Mouse (Mus musculus) right cerebral cortex, postnatal 36 days (tissue): Measurements from ENCODE around the gene Prokr1.
"Not testable (repeated sequence)": the region's sequence is repeated elsewhere in the genome, so short reads cannot be mapped to it uniquely, and the experiment has no call there.

Experiments
- DNase-seq, 2 experiments: peaks; one replicate each; pipeline ENCODE4 v3.0.0; 2022; ENCODE audit warnings: low spot score in 2 of 2, mixed read lengths in 1 of 2

The Prokr1 gene

DNA sequence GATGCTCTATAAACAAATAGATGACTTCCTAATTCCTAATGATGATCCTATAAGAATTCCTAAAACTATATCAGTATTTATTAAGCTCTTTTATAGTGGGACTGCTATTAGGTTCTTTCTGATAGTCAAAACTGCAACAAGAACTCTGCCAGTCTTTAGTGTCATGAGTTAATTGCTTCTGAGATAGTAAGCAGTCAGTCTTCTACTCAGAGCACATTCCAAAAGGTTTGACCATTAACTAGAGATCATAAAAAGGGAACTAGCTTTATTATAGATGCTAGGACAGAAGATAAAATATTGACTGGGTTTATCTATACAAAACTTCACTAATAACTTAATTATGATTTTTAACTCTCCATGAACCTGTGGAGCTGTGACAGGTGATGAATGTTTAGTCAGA is 18.7 kb downstream of the Prokr1 start:
- DNase-seq, result not testable (repeated sequence)

DNA sequence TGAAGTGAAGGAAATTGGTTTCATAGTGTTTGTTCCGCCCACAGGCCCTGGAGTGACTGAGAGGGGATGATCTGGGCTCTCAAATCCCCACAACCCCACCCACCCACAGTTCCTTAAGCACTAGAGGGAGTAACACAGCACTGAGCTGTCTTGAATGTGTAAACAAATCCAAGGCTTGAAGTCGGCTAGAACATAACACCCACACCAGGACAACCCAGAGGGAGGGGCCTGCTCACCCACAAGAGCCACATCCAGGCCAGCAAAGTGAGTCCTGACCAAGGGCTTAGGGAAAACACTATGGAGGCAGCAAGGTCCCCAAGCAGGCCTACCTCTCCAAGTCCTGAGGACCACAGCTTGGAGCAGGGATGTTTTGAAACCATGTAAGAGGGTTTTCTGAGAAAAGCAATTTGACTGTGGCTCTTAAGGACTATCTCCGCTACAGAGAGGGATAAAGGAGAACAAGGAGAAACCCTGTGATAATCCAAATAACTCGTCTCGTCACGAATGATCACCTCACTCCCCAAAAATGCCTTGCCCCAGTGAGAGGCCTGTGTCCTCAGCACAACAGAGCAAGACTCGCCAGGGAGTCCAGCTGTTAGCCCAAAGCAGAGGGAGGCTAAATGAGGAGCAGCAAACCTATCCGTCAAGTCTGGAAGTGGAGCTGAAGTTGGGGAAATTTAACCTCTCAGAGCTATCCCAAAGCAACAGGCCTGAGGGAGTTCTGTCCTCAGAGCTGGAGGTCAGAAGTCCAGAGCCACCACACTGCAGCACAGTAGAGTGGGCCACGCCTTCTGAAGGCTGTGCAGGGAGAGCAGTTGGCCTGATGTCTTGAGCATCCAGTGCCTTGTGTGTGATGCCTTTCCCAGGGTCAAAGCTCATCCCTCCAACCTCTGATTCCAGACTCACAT is 22.6 kb downstream of the Prokr1 start:
- DNase-seq, result no peak

DNA sequence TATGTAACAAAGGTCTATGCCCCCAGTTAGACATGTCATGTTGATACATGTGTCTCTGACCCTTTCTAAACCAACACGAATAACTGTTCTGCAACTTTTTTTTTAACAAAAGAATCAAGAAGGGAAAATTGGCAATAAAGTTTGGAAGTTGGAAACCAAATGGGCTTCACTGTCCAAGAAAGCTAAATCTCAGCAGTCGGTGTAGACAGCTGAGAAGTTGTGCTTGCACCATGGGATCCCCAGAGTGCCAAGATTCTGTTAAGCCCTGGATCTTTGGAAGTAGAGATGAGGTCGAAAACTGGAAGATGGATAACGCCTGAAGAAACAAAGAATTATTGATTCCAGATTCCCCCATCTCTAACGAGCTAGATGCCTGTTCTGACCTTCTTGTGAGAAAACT is 25.4 kb downstream of the Prokr1 start:
- no peak for DNase-seq

- DNase-seq, result no peak
These were observed 26.2 kb downstream of the Prokr1 start for GRCm38 (mm10) chr6:87564356-87564755.

DNA sequence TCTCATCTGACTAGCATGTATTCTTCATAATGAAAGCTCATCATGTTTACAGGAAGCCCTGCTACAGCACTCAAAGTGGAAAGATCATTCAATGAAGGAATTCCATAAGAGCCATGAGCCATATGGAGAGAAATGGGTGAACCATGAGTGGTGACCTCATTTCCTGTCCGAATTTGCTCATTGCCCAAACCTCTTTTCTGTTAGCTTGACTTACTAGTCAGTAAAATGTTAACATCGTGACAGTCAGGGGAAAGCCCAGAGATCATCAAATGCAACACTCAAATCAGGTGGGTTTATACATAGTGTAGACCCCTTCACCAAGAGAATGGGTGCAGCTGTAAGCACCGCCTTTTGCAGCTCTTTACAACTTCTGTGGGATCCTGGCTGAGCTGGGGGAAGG is 36.8 kb downstream of the Prokr1 start:
- no peak for DNase-seq

DNA sequence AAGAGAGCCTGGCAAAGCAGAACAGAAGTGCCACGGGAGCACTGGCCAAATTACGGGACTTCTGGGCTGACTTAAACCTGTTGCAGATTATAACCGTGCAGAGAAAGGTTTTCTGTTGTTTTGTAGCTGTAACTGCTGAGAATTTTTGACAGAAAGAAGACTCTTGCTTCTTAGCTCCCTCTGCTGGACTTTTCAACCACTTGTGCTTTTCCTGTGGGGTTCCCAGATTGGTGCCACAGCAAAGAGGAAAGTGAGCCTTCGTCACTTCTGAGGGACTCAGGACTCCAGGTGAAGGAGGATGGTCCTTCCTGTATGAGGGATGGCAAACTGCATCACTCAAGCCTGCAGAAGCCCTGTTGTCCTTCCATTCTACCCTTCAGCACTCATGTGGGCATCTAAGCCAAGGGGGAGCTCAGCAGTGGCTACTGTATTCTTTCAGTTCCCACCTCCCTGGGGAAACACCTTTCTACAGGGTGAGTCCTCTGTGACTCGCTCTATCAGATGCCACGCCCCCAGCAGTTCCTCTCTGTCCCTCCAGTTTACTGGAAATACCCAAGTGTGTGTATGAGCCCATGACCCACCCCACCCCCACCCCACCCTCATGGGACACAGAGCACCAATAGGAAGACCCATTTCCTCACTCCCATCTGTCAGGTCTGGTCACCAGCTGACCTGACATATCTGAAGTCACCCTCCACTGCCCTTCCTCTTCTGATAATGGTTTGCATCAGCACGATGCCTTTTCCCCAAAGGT is 38.3 kb downstream of the Prokr1 start:
- DNase-seq, result no peak

GRCm38 (mm10) chr6:87547836-87548235 is 42.7 kb downstream of the Prokr1 start:
- no peak for DNase-seq

DNA sequence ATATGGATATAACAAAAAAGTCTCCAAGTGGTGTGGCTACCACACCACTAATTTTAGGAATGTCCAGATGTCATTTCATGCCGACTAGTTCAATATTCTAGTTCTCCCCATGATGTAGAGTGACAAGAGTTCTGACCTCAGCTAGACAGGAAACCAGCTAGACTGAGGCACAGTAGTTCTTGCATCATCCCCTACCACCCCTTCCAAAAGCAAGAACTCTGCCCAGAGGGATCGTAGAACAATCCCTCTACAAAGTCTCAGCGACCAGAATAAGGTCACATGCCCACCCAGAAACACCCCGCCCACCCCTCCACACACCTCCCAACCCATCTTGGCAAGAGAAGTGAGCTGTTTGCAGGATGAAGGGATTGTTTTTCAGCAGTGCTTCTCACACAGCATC is 43.1 kb downstream of the Prokr1 start:
- DNase-seq, result no peak

GRCm38 (mm10) chr6:87545331-87546217 is 45.0 kb downstream of the Prokr1 start:
- DNase-seq, result no peak

DNA sequence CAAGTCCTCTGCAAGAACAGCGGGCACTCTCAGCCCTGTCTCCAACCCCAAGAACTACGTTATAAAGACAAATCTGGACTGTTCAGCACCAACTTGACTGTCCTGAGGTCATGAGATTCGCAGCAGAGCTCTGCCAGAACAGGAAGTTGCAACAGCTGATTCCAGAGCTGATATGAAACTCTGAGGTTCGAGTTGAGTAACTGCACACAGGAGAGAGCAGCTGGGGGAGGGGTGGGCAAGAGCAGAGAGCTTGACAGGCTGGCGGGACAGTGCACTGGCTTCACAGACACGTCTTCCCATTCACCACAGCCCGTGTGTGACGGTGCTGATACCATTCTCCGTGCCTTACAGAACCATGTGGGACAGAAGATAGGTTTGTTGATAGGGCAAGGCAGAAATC is 48.5 kb downstream of the Prokr1 start:
- no peak for DNase-seq

DNA sequence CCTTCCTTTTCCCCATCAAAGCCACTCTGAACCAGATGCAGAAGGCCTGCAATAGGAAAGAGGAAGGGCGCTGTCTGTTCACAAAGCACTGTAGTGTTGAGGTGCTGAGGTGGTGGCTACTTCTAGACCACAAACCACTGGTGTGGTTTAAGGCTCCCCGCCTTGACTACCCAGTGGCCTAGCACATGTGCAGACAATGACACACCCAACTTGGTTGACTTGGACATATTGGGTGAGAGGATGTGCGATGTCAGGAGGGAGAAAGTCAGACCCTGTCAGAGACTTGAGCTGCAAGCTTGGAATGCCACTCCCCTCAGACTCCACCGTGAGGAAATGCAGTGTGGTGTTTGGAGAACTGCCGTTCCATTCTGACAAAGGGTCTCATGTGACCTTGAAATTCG is 49.4 kb downstream of the Prokr1 start:
- no peak for DNase-seq

- DNase-seq, result no peak
These were observed 51.9 kb downstream of the Prokr1 start for GRCm38 (mm10) chr6:87538376-87539270.

DNA sequence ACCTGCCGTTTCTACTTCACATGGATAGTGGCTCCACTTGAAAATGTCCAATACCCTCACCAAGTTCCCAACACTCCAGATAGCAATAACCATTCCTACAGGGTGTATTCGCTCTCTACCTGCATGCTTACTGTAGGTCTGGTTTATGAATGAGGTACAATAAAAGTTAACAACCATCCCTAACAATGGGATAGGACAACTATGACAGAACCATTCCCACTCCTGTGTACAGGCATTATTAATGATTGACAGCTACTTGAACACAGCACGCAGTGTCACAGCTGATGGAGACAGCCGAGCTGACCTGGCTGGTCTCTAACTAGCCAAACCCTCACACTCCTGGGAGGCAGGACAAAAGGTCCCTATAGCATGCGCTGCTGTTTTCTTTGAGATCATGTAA is 52.9 kb downstream of the Prokr1 start:
- DNase-seq, result no peak

- no peak for DNase-seq
These were observed 54.3 kb downstream of the Prokr1 start for GRCm38 (mm10) chr6:87536270-87536669.

GRCm38 (mm10) chr6:87535651-87536050 is 54.9 kb downstream of the Prokr1 start:
- DNase-seq, result peak; percentile 56 to 59

DNA sequence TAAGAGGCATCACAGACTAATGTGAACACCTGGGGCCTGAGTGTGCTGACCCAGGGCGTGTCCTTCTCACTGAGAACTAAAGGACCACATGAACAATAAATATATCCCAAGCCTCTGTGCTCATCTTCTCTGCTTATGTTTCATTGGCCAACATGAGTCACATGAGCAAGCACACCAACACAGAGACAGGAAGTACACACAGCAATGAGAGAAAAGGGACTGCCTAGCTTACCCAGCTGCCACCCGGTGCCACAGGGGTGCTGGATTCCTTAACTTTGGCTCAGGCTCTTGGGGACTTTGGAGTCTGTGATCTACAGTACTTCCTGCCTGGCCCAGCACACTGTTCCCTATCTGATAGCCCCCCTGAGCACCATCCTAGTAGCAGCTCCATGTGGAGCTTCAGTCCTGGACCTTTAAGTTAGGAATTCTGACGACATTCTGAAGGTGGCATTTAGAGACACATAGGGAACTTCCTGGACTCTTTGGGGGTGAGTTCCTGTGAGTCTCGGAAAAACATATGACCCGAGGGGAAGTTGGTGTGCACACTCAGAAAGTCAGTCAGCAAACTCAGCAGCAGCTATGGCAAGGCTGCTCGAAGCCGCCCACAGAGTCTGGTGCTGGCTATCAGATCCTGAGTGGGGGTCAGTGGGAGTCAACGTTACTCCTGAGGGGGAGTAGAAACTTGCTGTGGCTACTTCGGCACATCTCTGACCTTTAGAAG is 55.5 kb downstream of the Prokr1 start:
- no peak for DNase-seq

GRCm38 (mm10) chr6:87532953-87533710 is 57.4 kb downstream of the Prokr1 start, which contains the start of gene Arhgap25:
Gene Arhgap25, minus strand, starts transcription at chr6:87533259.
- no peak for DNase-seq

GRCm38 (mm10) chr6:87531456-87532015 is 59.0 kb downstream of the Prokr1 start:
- DNase-seq, result no peak

DNA sequence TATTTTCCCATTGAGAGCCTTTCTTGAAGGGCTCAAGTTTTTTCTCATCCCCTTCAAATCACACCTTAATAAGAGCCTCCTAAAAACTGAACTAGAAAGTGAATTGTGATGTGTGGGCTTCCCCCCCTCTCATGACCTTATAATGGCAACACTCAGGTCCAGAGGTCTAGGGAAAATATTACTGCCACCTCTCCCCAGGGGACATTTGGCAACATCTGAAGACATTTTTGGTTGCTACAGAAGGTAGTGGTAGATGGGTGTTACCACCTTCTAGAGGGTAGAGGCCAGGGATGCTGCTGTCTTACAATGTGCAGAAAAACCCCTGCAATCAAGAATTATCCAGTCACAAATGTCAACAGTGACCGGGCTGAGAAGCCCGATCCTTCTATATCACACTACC is 60.2 kb downstream of the Prokr1 start:
- no peak for DNase-seq
